Mouse (Mus musculus): ENCODE measurements at regions not wholly inside any gene's neighbourhood (a gene's known extent, or its start where the extent isn't known, plus 50 kb on each side); places are given as distances from the start of the nearest gene placed in this dataset.

DNA sequence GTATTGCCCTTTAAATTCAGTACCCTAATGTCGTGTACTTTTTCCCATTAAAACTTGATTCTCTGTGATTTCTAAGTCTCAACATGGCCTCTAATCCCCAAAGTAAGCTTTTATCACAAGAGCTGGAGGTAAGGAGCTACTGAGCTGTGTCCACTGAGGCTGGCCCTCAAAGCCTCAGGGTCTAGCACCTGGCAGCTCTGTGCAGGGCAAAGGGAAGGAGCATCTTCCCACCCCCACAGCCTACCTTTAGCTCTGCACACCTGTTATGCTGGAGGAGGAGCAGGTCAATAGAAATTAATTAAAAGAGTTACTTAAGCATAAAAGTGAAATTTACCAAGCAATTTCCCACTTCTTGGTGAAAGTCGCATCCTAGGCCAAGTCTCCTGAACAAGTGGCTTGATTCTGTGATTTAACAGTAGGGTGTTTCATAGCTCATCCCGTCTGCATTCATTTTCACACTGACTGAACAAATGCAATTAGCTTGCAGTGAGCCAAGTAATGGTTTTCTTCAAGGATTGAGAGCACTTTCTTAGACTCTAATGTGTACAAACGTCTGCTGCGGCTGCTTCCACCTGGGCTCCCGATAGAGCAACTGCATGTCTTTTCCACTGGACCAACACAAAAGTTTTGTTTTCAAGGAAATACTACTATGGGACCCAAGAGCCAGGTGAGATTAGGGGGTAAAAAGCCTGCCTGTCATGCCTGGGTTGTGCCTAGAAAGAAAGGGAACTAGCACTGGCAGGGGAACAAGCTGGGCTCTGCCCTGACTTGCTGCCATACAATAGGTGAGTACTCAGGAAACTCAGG is 50.6 kb upstream of the Dap start:
- DNase-seq (ENCODE audit: low read depth) = no peak
